Mouse (Mus musculus) G1E (cell line): ENCODE results near the gene Rpl9-ps6. TPM values are rescaled to one million over a fixed set of nuclear protein-coding genes. Genes with fewer than 3 reads are reported as not detected.
A peak's percentile ranks its signal among the peaks of the same experiment; 100 is the strongest.

Experiments
- ATAC-seq: 2 replicates; pipeline ENCODE4 v1.8.0; 2016; ENCODE audit warnings: mild to moderate bottlenecking; ENCODE audit not compliant: insufficient number of reproducible peaks, poor library complexity, low FRiP score, severe bottlenecking; ENCODE audit errors: extremely low read depth
- DNase-seq: peaks from one replicate; pipeline ENCODE4 v3.0.0; 2012; ENCODE audit warnings: low spot score
- H3K27me3 ChIP-seq: 2 replicates; pipeline ENCODE4 v1.6.1; 2012; ENCODE audit warnings: mild to moderate bottlenecking, low read length, inconsistent platforms; ENCODE audit not compliant: insufficient read depth
- H3K36me3 ChIP-seq: replicated peaks from 2 replicates; pipeline ENCODE3; 2012; ENCODE audit warnings: mild to moderate bottlenecking, inconsistent platforms
- H3K4me1 ChIP-seq: 2 replicates; pipeline ENCODE4 v1.6.1; 2012; ENCODE audit warnings: low read depth, low read length, inconsistent platforms, mixed read lengths; ENCODE audit not compliant: insufficient read depth
- H3K4me3 ChIP-seq: 2 replicates; pipeline ENCODE4 v1.5.1; 2012; ENCODE audit warnings: low read depth, mild to moderate bottlenecking, inconsistent platforms, low read length, moderate library complexity, mixed read lengths
- H3K9me3 ChIP-seq: replicated peaks from 2 replicates; pipeline ENCODE4 v1.6.1; 2012; ENCODE audit warnings: inconsistent platforms
- CTCF ChIP-seq: IDR thresholded peaks from 2 replicates; pipeline ENCODE4 v1.5.1; 2012; ENCODE audit warnings: low read depth, low read length, inconsistent platforms, mixed read lengths
- GATA1 ChIP-seq: IDR thresholded peaks from 2 replicates; pipeline ENCODE4 v1.6.1; 2012; ENCODE audit warnings: borderline replicate concordance, low read length, inconsistent platforms, mixed read lengths
- GATA2 ChIP-seq: IDR thresholded peaks from 2 replicates; pipeline ENCODE4 v1.6.1; 2012; ENCODE audit warnings: low read depth, low read length, inconsistent platforms, borderline replicate concordance
- POLR2AphosphoS5 ChIP-seq: IDR thresholded peaks from 2 replicates; pipeline ENCODE4 v1.6.1; 2012; ENCODE audit warnings: low read depth, low read length, inconsistent platforms; ENCODE audit not compliant: insufficient replicate concordance
- TAL1 ChIP-seq: conservative IDR thresholded peaks from 2 replicates; pipeline ENCODE4 v1.6.1; 2012; ENCODE audit warnings: low read depth, low read length, inconsistent platforms, mixed read lengths
- polyA plus RNA-seq: library from polyadenylated mRNA; stranded (reverse); fragments of >175 nt; gene quantifications from 2 replicates; pipeline ENCODE4 v1.2.3, GENCODE M21; 2012
- total RNA-seq, 2 experiments: library from RNA; stranded (forward) in 1 of 2; stranded (reverse) in 1 of 2; fragments of 200-1000 nt in 1 of 2; fragments of >200 nt in 1 of 2; fragmentation: Nextera tagmentation in 1 of 2; gene quantifications; 2 replicates each; pipeline ENCODE4 v1.2.3; 2014 to 2017

The Rpl9-ps6 gene
- total and polyA plus RNA-seq, 3 experiments = 2.0 to 117 (median 18.3) TPM

- no peak for ATAC-seq
- TF ChIP-seq GATA2 (no peak), POLR2AphosphoS5 (no peak), TAL1 (no peak), GATA1 (no peak), CTCF (no peak)
- no peak for DNase-seq
- Histone ChIP-seq H3K9me3 (no peaks in the 10 kb centered on the region), H3K36me3 (no peaks in the 10 kb centered on the region), H3K4me1 (peaks cover 2% of the 10 kb centered on the region; the same call in 1 of the 2 replicates), H3K27me3 (peaks cover 17% of the 10 kb centered on the region), H3K4me3 (no peak overlapping the region)
Measured at GRCm38 (mm10) chr19:32456744-32457143, 9.6 kb downstream of the Rpl9-ps6 start.

GRCm38 (mm10) chr19:32452231-32452630, 14.1 kb downstream of the Rpl9-ps6 start:
- DNase-seq (no peak), ATAC-seq (no peak)
- no peaks in the 10 kb centered on the region for H3K36me3 ChIP-seq
- TF ChIP-seq GATA1 = no peak
- no peak for TF ChIP-seq CTCF
- peaks cover 17% of the 10 kb centered on the region for H3K27me3 ChIP-seq
- no peaks in the 10 kb centered on the region for H3K4me1 ChIP-seq
- H3K4me3 ChIP-seq = no peak overlapping the region
- peaks cover 2% of the 10 kb centered on the region for H3K9me3 ChIP-seq

- ATAC-seq = no peak
- peaks cover 2% of the 10 kb centered on the region for H3K9me3 ChIP-seq
- no peaks in the 10 kb centered on the region for H3K36me3 ChIP-seq
- no peak for TF ChIP-seq CTCF
- no peak for TF ChIP-seq POLR2AphosphoS5
- peaks cover 7% of the 10 kb centered on the region for H3K27me3 ChIP-seq
- H3K4me1 ChIP-seq = no peaks in the 10 kb centered on the region
- no peak for DNase-seq
- no peak overlapping the region for H3K4me3 ChIP-seq
Measured at GRCm38 (mm10) chr19:32448931-32449330, 17.4 kb downstream of the Rpl9-ps6 start.

- Histone ChIP-seq H3K9me3 (peaks cover 8% of the 10 kb centered on the region; the same call in 1 of the 2 replicates), H3K4me1 (peaks cover 4% of the 10 kb centered on the region; the same call in 1 of the 2 replicates), H3K27me3 (peaks cover 6% of the 10 kb centered on the region), H3K36me3 (no peaks in the 10 kb centered on the region), H3K4me3 (no peak overlapping the region)
- DNase-seq (peak; percentile 48), ATAC-seq (no peak)
- no peak for TF ChIP-seq GATA1
- peak; percentile 48; the same call in 1 of the 2 replicates for TF ChIP-seq CTCF
- no peak for TF ChIP-seq TAL1
- no peak for TF ChIP-seq POLR2AphosphoS5
- no peak for TF ChIP-seq GATA2
Measured at GRCm38 (mm10) chr19:32441568-32441967, 24.8 kb downstream of the Rpl9-ps6 start.

GRCm38 (mm10) chr19:32439356-32439755, 27.0 kb downstream of the Rpl9-ps6 start:
- TF ChIP-seq POLR2AphosphoS5 (no peak), TAL1 (no peak), CTCF (no peak), GATA1 (no peak), GATA2 (no peak)
- ATAC-seq (no peak), DNase-seq (no peak)
- Histone ChIP-seq H3K36me3 (no peaks in the 10 kb centered on the region), H3K9me3 (peaks cover 8% of the 10 kb centered on the region; the same call in 1 of the 2 replicates), H3K4me1 (peaks cover 4% of the 10 kb centered on the region; the same call in 1 of the 2 replicates), H3K4me3 (no peak overlapping the region), H3K27me3 (peaks cover 8% of the 10 kb centered on the region)

GRCm38 (mm10) chr19:32425856-32426255, 40.5 kb downstream of the Rpl9-ps6 start:
- H3K36me3 ChIP-seq = no peaks in the 10 kb centered on the region
- H3K4me3 ChIP-seq = no peak overlapping the region
- TF ChIP-seq GATA1 (no peak), GATA2 (no peak), TAL1 (no peak), POLR2AphosphoS5 (no peak), CTCF (no peak)
- ATAC-seq (no peak), DNase-seq (no peak)
- H3K27me3 ChIP-seq = peaks cover 47% of the 10 kb centered on the region
- H3K4me1 ChIP-seq = no peaks in the 10 kb centered on the region
- no peaks in the 10 kb centered on the region for H3K9me3 ChIP-seq

GRCm38 (mm10) chr19:32424706-32425105, 41.7 kb downstream of the Rpl9-ps6 start:
- ATAC-seq (no peak), DNase-seq (no peak)
- H3K9me3 ChIP-seq = no peaks in the 10 kb centered on the region
- peaks cover 43% of the 10 kb centered on the region for H3K27me3 ChIP-seq
- no peaks in the 10 kb centered on the region for H3K4me1 ChIP-seq
- no peak overlapping the region for H3K4me3 ChIP-seq
- no peaks in the 10 kb centered on the region for H3K36me3 ChIP-seq
- TF ChIP-seq GATA2 = no peak
- no peak for TF ChIP-seq POLR2AphosphoS5
- no peak for TF ChIP-seq TAL1
- no peak for TF ChIP-seq GATA1
- no peak for TF ChIP-seq CTCF
